Mouse (Mus musculus): ENCODE results near the gene Hhat. TPM values are rescaled to one million over a fixed set of nuclear protein-coding genes. Genes with fewer than 3 reads are reported as not detected.

The Hhat gene
- polyA plus RNA-seq, 1 experiment from 2014 or later: 7.2 TPM

DNA sequence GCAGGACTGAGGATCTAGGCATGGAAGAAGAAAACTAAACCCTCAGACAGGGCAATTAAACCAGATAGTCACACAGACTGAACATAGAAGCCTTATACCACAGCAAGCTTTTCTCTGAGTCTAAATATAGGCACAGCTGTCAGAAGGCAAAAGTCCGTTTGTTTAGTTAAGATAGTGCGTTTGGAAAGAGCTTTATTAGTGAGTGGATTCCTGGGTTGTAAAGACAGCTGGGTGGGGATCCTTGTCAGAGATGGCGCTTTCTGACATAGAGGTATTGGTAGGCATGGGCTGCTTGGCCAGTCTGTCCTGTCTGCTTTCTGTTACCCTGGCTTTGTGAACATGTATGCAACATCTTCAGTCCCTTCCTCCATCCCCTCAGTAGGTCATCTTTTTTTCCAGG is 314.0 kb downstream of the Hhat start:
- no peaks in the 10 kb centered on the region for H3K9me3 ChIP-seq (replicated peaks; ENCODE audit: control insufficient read depth, low read length)
- H3K27me3 ChIP-seq (ENCODE audit: control insufficient read depth, insufficient read depth, low read length): no peaks in the 10 kb centered on the region
- no peaks in the 10 kb centered on the region for H3K4me1 ChIP-seq (ENCODE audit: control insufficient read depth, insufficient read depth, low read length)
- H3K4me2 ChIP-seq: no peak overlapping the region
- H3K36me3 ChIP-seq (ENCODE audit: control insufficient read depth, insufficient read depth, low read length): no peaks in the 10 kb centered on the region
- no peak overlapping the region for H3K27ac ChIP-seq (ENCODE audit: low read depth, low read length)
- ATAC-seq (replicated peaks; ENCODE audit: insufficient number of reproducible peaks, low FRiP score, low TSS enrichment): no peak
- no peak overlapping the region for H3K9ac ChIP-seq (ENCODE audit: low read depth, low read length)
- no peak overlapping the region for H3K4me3 ChIP-seq (ENCODE audit: low read depth, low read length)
- 34% methylated on average over 3 of the region's 3 CpGs for WGBS (ENCODE audit: insufficient replicate concordance)

DNA sequence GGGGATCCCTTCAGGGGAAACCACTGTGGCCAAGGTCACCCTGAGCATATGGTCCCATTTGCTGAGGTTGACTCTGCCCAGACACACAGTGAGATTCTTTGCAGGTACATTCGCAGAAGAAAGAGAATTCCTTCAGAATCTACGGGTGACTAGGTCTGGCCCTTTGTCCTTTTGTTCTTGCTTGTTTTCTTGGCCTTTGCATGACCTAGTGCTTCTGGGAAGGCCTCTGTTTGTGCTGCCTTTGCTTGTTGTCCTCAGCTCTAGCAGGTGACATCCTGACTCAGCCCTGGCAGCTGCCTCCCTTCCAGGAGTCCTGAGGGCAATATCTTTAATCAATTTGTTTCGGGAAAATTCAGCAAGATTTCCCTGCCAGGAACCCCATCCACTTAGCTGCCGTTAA is 316.0 kb downstream of the Hhat start:
- H3K9me3 ChIP-seq (replicated peaks; ENCODE audit: control insufficient read depth, low read length): no peaks in the 10 kb centered on the region
- no peak overlapping the region for H3K9ac ChIP-seq (ENCODE audit: low read depth, low read length)
- no peak overlapping the region for H3K4me3 ChIP-seq (ENCODE audit: low read depth, low read length)
- no peaks in the 10 kb centered on the region for H3K4me1 ChIP-seq (ENCODE audit: control insufficient read depth, insufficient read depth, low read length)
- H3K36me3 ChIP-seq (ENCODE audit: control insufficient read depth, insufficient read depth, low read length): no peaks in the 10 kb centered on the region
- H3K27ac ChIP-seq (ENCODE audit: low read depth, low read length): no peak overlapping the region
- no peak overlapping the region for H3K4me2 ChIP-seq
- 58% methylated on average over 4 of the region's 4 CpGs for WGBS (ENCODE audit: insufficient replicate concordance)
- H3K27me3 ChIP-seq (ENCODE audit: control insufficient read depth, insufficient read depth, low read length): 0 out of 2 replicates have a peak, but pooled peaks cover 3% of the 10 kb centered on the region
- no peak for ATAC-seq (replicated peaks; ENCODE audit: insufficient number of reproducible peaks, low FRiP score, low TSS enrichment)

DNA sequence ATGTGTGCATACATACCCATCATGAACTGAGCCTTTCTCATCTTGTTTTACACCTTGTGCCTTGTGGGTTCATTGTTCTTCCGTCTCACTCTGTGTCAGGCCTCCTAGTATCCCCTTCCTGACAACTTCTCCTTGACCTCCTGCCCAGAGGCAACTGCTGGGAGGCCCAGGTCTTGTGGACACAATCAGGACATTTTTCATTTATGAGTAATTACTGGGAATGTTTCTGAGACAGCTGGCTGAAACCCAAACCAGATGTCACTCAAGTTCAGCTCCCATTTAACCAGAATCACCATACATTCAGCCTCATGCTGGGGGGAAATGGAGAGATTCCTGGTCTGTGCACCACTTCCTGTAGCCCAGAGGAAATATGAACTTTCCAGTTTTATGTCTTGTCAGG is 316.5 kb downstream of the Hhat start:
- H3K9me3 ChIP-seq (replicated peaks; ENCODE audit: control insufficient read depth, low read length): no peaks in the 10 kb centered on the region
- no peak overlapping the region for H3K9ac ChIP-seq (ENCODE audit: low read depth, low read length)
- no peaks in the 10 kb centered on the region for H3K4me1 ChIP-seq (ENCODE audit: control insufficient read depth, insufficient read depth, low read length)
- H3K27me3 ChIP-seq (ENCODE audit: control insufficient read depth, insufficient read depth, low read length): 0 out of 2 replicates have a peak, but pooled peaks cover 3% of the 10 kb centered on the region
- no peak overlapping the region for H3K4me3 ChIP-seq (ENCODE audit: low read depth, low read length)
- no peak overlapping the region for H3K4me2 ChIP-seq
- 48% methylated on average over 1 of the region's 1 CpGs for WGBS (ENCODE audit: insufficient replicate concordance)
- ATAC-seq (replicated peaks; ENCODE audit: insufficient number of reproducible peaks, low FRiP score, low TSS enrichment): no peak
- H3K27ac ChIP-seq (ENCODE audit: low read depth, low read length): no peak overlapping the region
- no peaks in the 10 kb centered on the region for H3K36me3 ChIP-seq (ENCODE audit: control insufficient read depth, insufficient read depth, low read length)

DNA sequence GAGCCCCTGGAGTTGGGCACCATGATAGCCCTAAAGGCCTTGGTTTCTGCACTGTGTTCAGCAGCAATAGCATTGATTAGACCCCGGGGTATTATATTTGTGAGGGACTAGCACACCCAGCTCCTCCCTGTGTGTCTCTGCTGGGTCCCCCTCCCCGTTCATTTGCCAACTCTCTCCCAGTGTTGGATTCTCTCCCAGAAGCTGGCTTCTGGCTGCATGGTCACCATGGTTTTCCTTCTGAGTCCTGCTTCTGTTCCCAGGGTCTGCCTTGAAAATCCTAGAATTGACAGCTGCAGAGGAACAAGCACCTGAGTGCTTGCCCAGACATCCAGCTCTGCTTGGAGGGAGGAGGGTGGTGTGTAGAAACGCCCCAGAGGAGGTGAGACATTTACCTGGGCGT is 319.3 kb downstream of the Hhat start:
- Histone ChIP-seq H3K4me3 (ENCODE audit: low read depth, low read length) (no peak overlapping the region), H3K9ac (ENCODE audit: low read depth, low read length) (no peak overlapping the region), H3K27ac (ENCODE audit: low read depth, low read length) (no peak overlapping the region), H3K4me2 (no peak overlapping the region), H3K36me3 (ENCODE audit: control insufficient read depth, insufficient read depth, low read length) (no peaks in the 10 kb centered on the region), H3K9me3 (replicated peaks; ENCODE audit: control insufficient read depth, low read length) (no peaks in the 10 kb centered on the region), H3K4me1 (ENCODE audit: control insufficient read depth, insufficient read depth, low read length) (no peaks in the 10 kb centered on the region), H3K27me3 (ENCODE audit: control insufficient read depth, insufficient read depth, low read length) (0 out of 2 replicates have a peak, but pooled peaks cover 3% of the 10 kb centered on the region)
- 62% methylated on average over 4 of the region's 4 CpGs for WGBS (ENCODE audit: insufficient replicate concordance)
- no peak for ATAC-seq (replicated peaks; ENCODE audit: insufficient number of reproducible peaks, low FRiP score, low TSS enrichment)

DNA sequence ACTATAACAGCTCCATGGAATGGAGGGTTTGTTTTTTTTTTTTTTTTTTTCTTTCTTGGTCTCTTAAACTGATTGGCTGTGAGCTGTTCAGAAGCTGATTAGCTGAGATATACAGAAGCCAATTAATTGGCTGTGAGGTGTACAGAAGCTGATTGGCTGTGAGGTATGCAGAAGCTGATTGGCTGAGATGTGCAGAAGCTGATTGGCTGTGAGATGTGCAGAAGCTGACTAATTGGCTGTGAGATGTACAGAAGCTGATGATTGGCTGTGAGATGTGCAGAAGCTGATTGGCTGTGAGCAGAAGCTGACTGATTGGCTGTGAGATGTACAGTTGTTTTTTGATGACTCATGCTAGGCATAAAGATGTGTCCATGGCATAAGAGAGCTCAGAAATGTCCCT is 320.6 kb downstream of the Hhat start:
- 0 out of 2 replicates have a peak, but pooled peaks cover 3% of the 10 kb centered on the region for H3K27me3 ChIP-seq (ENCODE audit: control insufficient read depth, insufficient read depth, low read length)
- H3K4me2 ChIP-seq: no peak overlapping the region
- no peak overlapping the region for H3K4me3 ChIP-seq (ENCODE audit: low read depth, low read length)
- no peaks in the 10 kb centered on the region for H3K9me3 ChIP-seq (replicated peaks; ENCODE audit: control insufficient read depth, low read length)
- H3K27ac ChIP-seq (ENCODE audit: low read depth, low read length): no peak overlapping the region
- no peaks in the 10 kb centered on the region for H3K4me1 ChIP-seq (ENCODE audit: control insufficient read depth, insufficient read depth, low read length)
- no peaks in the 10 kb centered on the region for H3K36me3 ChIP-seq (ENCODE audit: control insufficient read depth, insufficient read depth, low read length)
- H3K9ac ChIP-seq (ENCODE audit: low read depth, low read length): no peak overlapping the region
- no peak for ATAC-seq (replicated peaks; ENCODE audit: insufficient number of reproducible peaks, low FRiP score, low TSS enrichment)

DNA sequence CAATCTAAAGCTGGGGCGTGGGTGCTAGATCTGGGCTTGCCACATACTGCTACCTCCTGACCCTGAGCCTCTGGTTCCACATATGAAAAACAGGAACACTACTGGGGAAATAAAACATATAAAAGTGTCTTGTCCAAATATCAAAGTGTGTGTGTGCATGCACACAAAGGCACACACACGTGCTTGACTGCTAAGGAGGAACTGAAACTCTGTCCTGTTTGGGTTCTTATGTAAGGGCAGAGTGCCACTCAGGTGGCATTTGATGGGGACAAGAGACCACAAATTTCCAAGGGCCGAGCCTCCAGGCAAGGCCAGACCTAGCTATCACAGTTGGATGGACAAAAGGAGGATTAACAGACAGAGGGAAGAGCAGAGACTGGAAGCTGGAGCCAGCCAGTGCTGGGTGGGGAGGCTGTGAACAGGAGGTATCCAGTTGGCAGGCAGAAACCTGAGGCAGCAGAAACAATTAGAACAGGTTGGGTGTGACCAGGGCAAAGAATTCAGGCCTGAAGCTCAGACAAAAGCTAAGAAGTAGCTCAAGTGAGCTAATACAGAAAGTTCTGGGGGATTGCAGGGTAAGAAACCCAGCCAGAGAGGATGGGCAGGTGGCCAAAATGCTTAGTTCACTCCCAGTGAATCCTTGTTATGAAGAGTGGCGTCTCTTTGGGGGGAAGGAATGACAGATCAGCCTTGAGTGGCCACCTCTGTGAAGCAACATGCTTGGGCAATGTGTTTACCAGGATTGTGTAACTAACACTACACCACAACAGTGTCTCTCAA is 321.3 kb downstream of the Hhat start:
- no peak for ATAC-seq (replicated peaks; ENCODE audit: insufficient number of reproducible peaks, low FRiP score, low TSS enrichment)
- 60% methylated on average over 4 of the region's 4 CpGs for WGBS (ENCODE audit: insufficient replicate concordance)
- 0 out of 2 replicates have a peak, but pooled peaks cover 3% of the 10 kb centered on the region for H3K27me3 ChIP-seq (ENCODE audit: control insufficient read depth, insufficient read depth, low read length)
- no peak overlapping the region for H3K9ac ChIP-seq (ENCODE audit: low read depth, low read length)
- H3K9me3 ChIP-seq (replicated peaks; ENCODE audit: control insufficient read depth, low read length): no peaks in the 10 kb centered on the region
- no peak overlapping the region for H3K4me3 ChIP-seq (ENCODE audit: low read depth, low read length)
- no peaks in the 10 kb centered on the region for H3K4me1 ChIP-seq (ENCODE audit: control insufficient read depth, insufficient read depth, low read length)
- no peak overlapping the region for H3K4me2 ChIP-seq
- no peak overlapping the region for H3K27ac ChIP-seq (ENCODE audit: low read depth, low read length)
- no peaks in the 10 kb centered on the region for H3K36me3 ChIP-seq (ENCODE audit: control insufficient read depth, insufficient read depth, low read length)

DNA sequence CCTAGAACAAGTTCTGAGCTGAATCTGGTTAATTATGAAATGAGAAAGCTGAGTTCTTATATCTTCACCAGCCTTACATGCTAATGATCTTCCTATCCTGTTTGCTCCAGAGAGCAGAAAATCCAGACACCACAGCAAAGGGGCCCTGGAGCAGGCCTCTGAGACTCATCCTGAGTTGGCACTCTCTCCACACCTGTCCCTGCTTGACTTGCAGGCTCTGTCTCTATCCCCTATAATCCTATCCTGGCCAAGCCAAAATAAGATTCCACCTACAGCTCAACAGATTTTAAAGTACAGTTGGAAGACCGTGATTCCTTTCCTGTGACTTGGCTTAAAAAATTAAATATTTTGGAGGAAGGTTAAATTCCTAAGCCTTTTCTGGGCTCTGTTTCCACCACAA is 322.5 kb downstream of the Hhat start:
- H3K27me3 ChIP-seq (ENCODE audit: control insufficient read depth, insufficient read depth, low read length): 0 out of 2 replicates have a peak, but pooled peaks cover 3% of the 10 kb centered on the region
- H3K4me1 ChIP-seq (ENCODE audit: control insufficient read depth, insufficient read depth, low read length): no peaks in the 10 kb centered on the region
- H3K4me3 ChIP-seq (ENCODE audit: low read depth, low read length): no peak overlapping the region
- H3K27ac ChIP-seq (ENCODE audit: low read depth, low read length): no peak overlapping the region
- no peaks in the 10 kb centered on the region for H3K9me3 ChIP-seq (replicated peaks; ENCODE audit: control insufficient read depth, low read length)
- ATAC-seq (replicated peaks; ENCODE audit: insufficient number of reproducible peaks, low FRiP score, low TSS enrichment): no peak
- 78% methylated on average over 1 of the region's 1 CpGs for WGBS (ENCODE audit: insufficient replicate concordance)
- no peak overlapping the region for H3K9ac ChIP-seq (ENCODE audit: low read depth, low read length)
- H3K36me3 ChIP-seq (ENCODE audit: control insufficient read depth, insufficient read depth, low read length): no peaks in the 10 kb centered on the region
- H3K4me2 ChIP-seq: no peak overlapping the region

DNA sequence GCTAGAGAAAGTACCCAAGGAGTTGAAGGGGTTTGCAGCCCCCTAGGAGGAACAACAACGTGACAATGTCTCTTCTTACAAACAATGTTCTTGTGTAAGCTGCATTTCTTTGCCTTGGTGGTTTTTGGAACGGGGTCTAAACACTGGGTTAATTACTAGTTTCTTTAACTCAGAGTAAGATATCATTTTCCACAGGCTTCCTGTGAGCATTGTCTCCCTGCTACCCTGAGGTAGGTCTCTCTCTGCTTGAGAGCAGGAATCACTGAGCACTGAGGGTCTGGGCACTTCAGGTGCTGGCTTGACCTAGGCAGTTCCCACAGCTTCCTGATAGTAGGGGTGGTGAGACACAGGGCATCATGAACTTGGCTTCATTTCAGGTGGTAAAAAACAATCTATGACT is 323.4 kb downstream of the Hhat start:
- no peaks in the 10 kb centered on the region for H3K36me3 ChIP-seq (ENCODE audit: control insufficient read depth, insufficient read depth, low read length)
- no peak overlapping the region for H3K9ac ChIP-seq (ENCODE audit: low read depth, low read length)
- 62% methylated on average over 2 of the region's 2 CpGs for WGBS (ENCODE audit: insufficient replicate concordance)
- H3K4me1 ChIP-seq (ENCODE audit: control insufficient read depth, insufficient read depth, low read length): no peaks in the 10 kb centered on the region
- ATAC-seq (replicated peaks; ENCODE audit: insufficient number of reproducible peaks, low FRiP score, low TSS enrichment): no peak
- H3K27me3 ChIP-seq (ENCODE audit: control insufficient read depth, insufficient read depth, low read length): 0 out of 2 replicates have a peak, but pooled peaks cover 3% of the 10 kb centered on the region
- no peak overlapping the region for H3K27ac ChIP-seq (ENCODE audit: low read depth, low read length)
- no peaks in the 10 kb centered on the region for H3K9me3 ChIP-seq (replicated peaks; ENCODE audit: control insufficient read depth, low read length)
- H3K4me3 ChIP-seq (ENCODE audit: low read depth, low read length): no peak overlapping the region
- no peak overlapping the region for H3K4me2 ChIP-seq

Measured in heart, embryonic 11.5 days (tissue).